Mouse (Mus musculus) bone marrow macrophage, adult 2 months (primary cell): ENCODE results near the gene Pcsk2.

Experiments used
- CTCF ChIP-seq: IDR thresholded peaks from 2 replicates; pipeline ENCODE4 v1.5.1; 2012; ENCODE audit warnings: low read depth, mild to moderate bottlenecking, low read length, moderate library complexity
- POLR2A ChIP-seq: IDR thresholded peaks from 2 replicates; pipeline ENCODE4 v1.6.1; 2012; ENCODE audit warnings: mild to moderate bottlenecking, low read depth, low read length, borderline replicate concordance

GRCm38 (mm10) chr2:143789911-143790310 lies 244.0 kb downstream of the Pcsk2 start:
- TF ChIP-seq POLR2A (no peak), CTCF (no peak)
